Mouse (Mus musculus) testis, adult 2 months (tissue): ENCODE results near the gene Bcat1.

Experiments
- CTCF ChIP-seq: fragments of 200-500 bp; IDR thresholded peaks from 2 replicates; pipeline ENCODE4 v1.5.1; 2012; ENCODE audit warnings: low read depth, mild to moderate bottlenecking, inconsistent platforms, low read length, moderate library complexity; ENCODE audit not compliant: control insufficient read depth, insufficient read depth, insufficient replicate concordance
- POLR2A ChIP-seq: fragments of 200-500 bp; IDR thresholded peaks from 2 replicates; pipeline ENCODE4 v1.6.1; 2012; ENCODE audit warnings: low read depth, mild to moderate bottlenecking, inconsistent platforms, low read length, moderate library complexity; ENCODE audit not compliant: control insufficient read depth

DNA sequence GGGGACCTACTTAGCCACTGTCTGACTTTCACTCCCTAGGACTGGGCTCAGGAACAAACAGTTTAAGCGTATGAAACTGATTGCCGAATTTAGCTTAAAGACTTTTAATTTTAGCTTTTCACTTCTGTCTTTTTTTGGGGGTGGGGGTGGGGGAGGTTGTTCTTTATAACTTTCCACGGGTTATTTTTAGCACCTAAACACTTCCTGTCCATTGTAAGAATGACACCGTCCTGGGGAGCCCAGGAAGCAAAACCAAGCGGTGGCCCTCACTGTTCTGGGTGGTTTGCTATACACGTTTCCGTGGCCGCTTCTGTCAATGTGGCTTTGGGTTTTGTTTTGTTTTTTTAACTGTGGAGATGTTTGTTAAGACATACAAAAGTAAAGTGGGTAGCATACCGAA is 24.9 kb upstream of the Bcat1 start:
- no peak for TF ChIP-seq POLR2A
- TF ChIP-seq CTCF = no peak
